Mouse (Mus musculus): ENCODE data around the gene Ttc27.

DNA sequence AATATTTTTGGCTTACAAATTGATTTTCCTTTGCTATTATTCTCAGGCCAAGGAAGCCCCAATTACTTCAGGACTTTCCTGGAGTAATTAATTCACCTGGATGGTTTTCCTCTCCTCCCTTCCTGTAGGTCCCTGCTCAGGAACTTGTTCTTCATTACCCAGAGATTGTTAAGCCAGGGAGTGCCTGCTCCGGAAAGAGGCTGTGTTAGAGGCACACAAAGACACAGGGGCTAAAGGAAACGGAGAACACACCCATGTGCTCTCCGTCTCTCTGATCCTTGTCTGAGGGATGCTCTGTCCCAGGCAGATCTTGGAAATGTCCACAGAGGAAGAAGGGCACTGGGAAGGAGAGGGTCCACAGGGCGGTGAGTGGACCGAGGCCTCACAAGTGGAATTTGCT, 158.2 kb downstream of the Ttc27 start:
- TF ChIP-seq CTCF (IDR thresholded peaks at IDR 0.05; ENCODE audit: low read depth, low read length) (no peak), POLR2A (IDR thresholded peaks at IDR 0.05; ENCODE audit: insufficient read depth, low read length) (no peak), EP300 (IDR thresholded peaks at IDR 0.05; ENCODE audit: insufficient read depth, low read depth, low read length) (no peak)
